Mouse (Mus musculus) liver, postnatal 0 days (tissue): Measurements from ENCODE around the gene Klk1b4. TPM values are rescaled to one million over a fixed set of nuclear protein-coding genes. Genes with fewer than 3 reads are reported as not detected.
"Not testable (repeated sequence)": the region's sequence is repeated elsewhere in the genome, so short reads cannot be mapped to it uniquely, and the experiment has no call there.

Source experiments
- ATAC-seq: fragments of 200-750 bp; cut with Nextera tagmentation; 2 replicates; pipeline ENCODE4 v1.8.0; 2017; ENCODE audit warnings: mild to moderate bottlenecking, moderate library complexity
- DNase-seq: peaks from one replicate; pipeline ENCODE4 v3.0.0-alpha.2; 2016
- H3K27ac ChIP-seq: fragments of 300-500 bp; sonication (generic); 2 replicates; pipeline ENCODE4 v1.5.1; 2014; ENCODE audit warnings: antibody characterized with exemption, moderate library complexity, mild to moderate bottlenecking, low read depth
- H3K27me3 ChIP-seq: fragments of 300-500 bp; sonication (generic); 2 replicates; pipeline ENCODE4 v1.6.1; 2014; ENCODE audit warnings: low read length, control low read depth, mixed read lengths; ENCODE audit not compliant: insufficient read depth
- H3K36me3 ChIP-seq: fragments of 300-500 bp; sonication (generic); replicated peaks from 2 replicates; pipeline ENCODE4 v1.6.1; 2014; ENCODE audit warnings: mild to moderate bottlenecking, control low read depth, low read length, moderate library complexity, mixed read lengths; ENCODE audit not compliant: insufficient read depth
- H3K4me1 ChIP-seq: fragments of 300-500 bp; sonication (generic); 2 replicates; pipeline ENCODE4 v1.6.1; 2014; ENCODE audit warnings: antibody characterized with exemption, mild to moderate bottlenecking, control low read depth; ENCODE audit not compliant: insufficient read depth
- H3K4me2 ChIP-seq: fragments of 300-500 bp; sonication (generic); 2 replicates; pipeline ENCODE4 v1.6.1; 2014; ENCODE audit warnings: low read depth, mild to moderate bottlenecking, low read length, moderate library complexity, mixed read lengths
- H3K4me3 ChIP-seq: fragments of 300-500 bp; sonication (generic); 2 replicates; pipeline ENCODE4 v1.5.1; 2014; ENCODE audit warnings: low read depth, low read length
- H3K9ac ChIP-seq: fragments of 300-500 bp; sonication (generic); replicated peaks from 2 replicates; pipeline ENCODE4 v1.6.1; 2014; ENCODE audit warnings: mild to moderate bottlenecking, moderate library complexity
- H3K9me3 ChIP-seq: fragments of 300-500 bp; sonication (generic); 2 replicates; pipeline ENCODE4 v1.6.1; 2016; ENCODE audit warnings: mild to moderate bottlenecking, control low read depth, low read length, mixed read lengths
- CTCF ChIP-seq: sonication (generic); IDR thresholded peaks from 2 replicates; pipeline ENCODE4 v1.5.1; 2016; ENCODE audit warnings: antibody characterized with exemption, low read depth
- EP300 ChIP-seq: IDR thresholded peaks from 2 replicates; pipeline ENCODE4 v1.6.1; 2016; ENCODE audit warnings: antibody characterized with exemption, low read depth, mild to moderate bottlenecking
- WGBS: fragments of 180-500 bp; shearing (Covaris S2); extraction: QIAGEN DNeasy Blood & Tissue Kit; methylation state at CpG from one replicate; pipeline ENCODE4 v1.1.7; 2014; ENCODE audit not compliant: insufficient replicate concordance; 5-methylcytosine and 5-hydroxymethylcytosine counted together
- polyA plus RNA-seq: library from polyadenylated mRNA; unstranded; fragments of >200 nt; fragmentation: Nextera tagmentation; extraction: Ambion mirVana; gene quantifications from 2 replicates; pipeline ENCODE4 v1.2.1, GENCODE M21; 2015

Klk1b4 gene
- polyA plus RNA-seq, 1 experiment from 2014 or later, result not detected

DNA sequence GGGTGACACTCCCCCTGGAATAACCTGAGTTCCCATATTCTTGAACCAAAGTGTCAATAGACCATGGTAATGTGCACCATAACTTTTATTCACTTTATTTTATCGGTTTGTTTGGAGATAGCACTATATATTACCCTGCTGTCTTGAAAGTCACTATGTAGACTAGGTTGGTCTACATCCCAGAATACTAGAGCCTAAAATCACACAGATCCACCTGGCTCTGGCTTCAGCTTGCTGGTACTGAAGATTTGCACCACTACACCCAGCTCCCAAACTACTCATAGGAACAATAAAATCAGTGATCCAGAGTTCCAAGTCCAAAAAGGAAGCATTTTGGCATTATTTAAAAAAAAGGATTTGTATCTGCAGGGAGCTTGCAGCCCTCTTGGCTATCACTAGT is 8.4 kb downstream of the Klk1b4 start, which contains the start of gene Klk1b5:
Gene Klk1b5 (plus strand): TSS at position 301 of the 400 bp plus-strand sequence.
- no peak for DNase-seq
- Histone ChIP-seq H3K4me3 (no peak within 1 kb of the TSS), H3K9ac (no peak within 1 kb of the TSS), H3K27ac (no peak within 1 kb of the TSS), H3K4me1 (no peaks in the 10 kb centered on the region), H3K27me3 (no peaks in the 10 kb centered on the region), H3K36me3 (no peaks in the 10 kb centered on the region), H3K4me2 (no peak within 1 kb of the TSS), H3K9me3 (no peaks in the 10 kb centered on the region)
- TF ChIP-seq EP300 (no peak), CTCF (no peak)
- 73% methylated on average over 1 of the region's 1 CpGs for WGBS
- ATAC-seq, result no peak

DNA sequence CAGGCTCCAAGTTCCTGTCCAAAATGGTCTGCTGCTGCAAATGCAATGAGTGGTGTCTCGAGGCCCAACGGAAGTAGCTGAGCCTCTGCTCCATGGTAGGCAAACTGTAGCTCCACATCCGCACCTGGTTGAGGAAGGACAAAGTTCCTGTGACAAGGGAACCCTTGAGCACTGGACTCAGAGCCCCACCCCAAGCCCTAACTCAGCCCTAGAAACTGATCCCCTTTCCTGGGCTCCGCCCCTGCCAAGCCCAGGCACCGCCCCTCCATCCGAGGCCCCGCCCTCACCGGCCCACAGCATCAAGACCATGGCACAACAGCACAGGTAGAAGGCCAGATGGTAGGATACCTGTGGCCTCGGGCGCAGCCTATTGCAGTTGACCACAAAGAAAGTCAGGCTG is 14.4 kb downstream of the Klk1b4 start:
- H3K27me3 ChIP-seq, DNase-seq, H3K27ac ChIP-seq, H3K9ac ChIP-seq, H3K4me2 ChIP-seq, H3K4me3 ChIP-seq, H3K9me3 ChIP-seq, H3K4me1 ChIP-seq, ATAC-seq, H3K36me3 ChIP-seq: not testable (repeated sequence)
- WGBS, result 65% methylated on average over 8 of the region's 10 CpGs

DNA sequence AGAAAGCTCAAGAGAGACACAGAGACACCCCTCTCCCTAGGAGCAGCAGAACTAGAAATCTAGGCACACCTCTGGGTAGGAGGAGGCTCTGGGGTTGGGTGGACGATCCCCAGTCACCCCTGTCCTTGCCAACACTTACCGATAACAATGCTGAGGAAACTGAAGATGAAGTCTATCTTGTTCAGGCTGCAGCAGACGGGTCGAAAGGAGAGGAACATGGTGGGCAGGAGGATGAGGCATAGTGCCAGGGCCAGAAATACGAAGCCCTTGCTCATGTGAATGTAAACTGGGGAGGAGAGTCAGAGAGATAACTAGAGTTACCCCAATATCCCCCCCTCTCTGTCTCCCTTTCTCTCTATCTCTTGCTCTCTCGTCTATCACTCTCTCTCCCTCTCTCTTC is 15.1 kb downstream of the Klk1b4 start:
- not testable (repeated sequence) for H3K4me3 ChIP-seq, DNase-seq, ATAC-seq, H3K27me3 ChIP-seq, H3K4me1 ChIP-seq, H3K27ac ChIP-seq, H3K36me3 ChIP-seq, H3K9me3 ChIP-seq, H3K4me2 ChIP-seq, H3K9ac ChIP-seq
- WGBS, result 53% methylated on average over 6 of the region's 6 CpGs

DNA sequence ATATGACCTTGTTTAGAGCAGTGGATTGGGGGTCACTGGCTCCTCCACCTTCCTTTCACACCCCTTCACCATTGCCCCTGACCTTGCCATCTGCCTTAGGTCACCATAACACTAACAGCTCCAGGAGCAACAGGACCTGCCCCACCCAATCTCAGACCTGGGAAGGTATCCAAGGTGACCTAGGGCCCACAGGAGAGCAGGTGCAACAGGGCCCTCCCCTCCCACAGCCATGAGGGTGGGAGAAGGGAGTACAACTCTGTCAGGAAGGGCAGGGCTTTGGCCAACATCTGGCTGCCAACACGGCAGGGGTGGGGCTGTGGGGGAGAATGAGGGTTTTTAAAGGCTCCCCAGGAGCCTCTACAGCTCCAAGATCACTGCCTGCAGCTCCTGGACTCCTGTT is 17.8 kb downstream of the Klk1b4 start, which contains the start of gene Klk1:
Gene Klk1 (plus strand): TSS at position 285 of the 400 bp plus-strand sequence.
- H3K27me3 ChIP-seq, result no peaks in the 10 kb centered on the region
- H3K27ac ChIP-seq, result no peak within 1 kb of the TSS
- no peak for DNase-seq
- H3K36me3 ChIP-seq, result no peaks in the 10 kb centered on the region
- ATAC-seq, result no peak
- 33% methylated on average over 1 of the region's 1 CpGs for WGBS
- H3K4me3 ChIP-seq, result no peak within 1 kb of the TSS
- H3K9me3 ChIP-seq, result no peaks in the 10 kb centered on the region
- no peaks in the 10 kb centered on the region for H3K4me1 ChIP-seq
- H3K4me2 ChIP-seq, result no peak within 1 kb of the TSS
- no peak for TF ChIP-seq CTCF
- no peak for TF ChIP-seq EP300
- no peak within 1 kb of the TSS for H3K9ac ChIP-seq

DNA sequence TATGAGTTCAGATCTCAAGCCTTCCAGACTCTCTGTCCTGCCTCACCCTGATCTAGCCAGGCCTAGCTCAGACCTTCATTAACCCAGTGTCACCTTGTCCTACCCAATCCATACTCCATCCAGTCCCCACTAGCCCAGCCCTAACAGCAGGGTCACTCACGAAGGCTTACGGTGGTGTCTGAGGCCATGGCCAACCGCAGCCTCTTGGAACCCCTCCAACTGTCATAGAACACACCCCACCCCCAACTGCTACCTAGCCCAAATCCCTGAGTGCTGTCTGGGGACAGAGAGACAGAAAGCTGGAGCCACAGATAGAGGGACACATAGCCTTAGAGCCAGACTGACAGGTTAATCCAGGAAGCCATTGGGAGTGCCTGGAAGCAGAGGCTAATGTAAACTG is 28.7 kb downstream of the Klk1b4 start, which contains the start of gene Gm36864:
Gene Gm36864 (plus strand): TSS at position 269 of the 400 bp plus-strand sequence.
- TF ChIP-seq EP300 (no peak), CTCF (no peak)
- H3K27me3 ChIP-seq, result no peaks in the 10 kb centered on the region
- no peak within 1 kb of the TSS for H3K4me2 ChIP-seq
- ATAC-seq (no peak), DNase-seq (no peak)
- H3K4me1 ChIP-seq, result no peaks in the 10 kb centered on the region
- 56% methylated on average over 3 of the region's 3 CpGs for WGBS
- no peaks in the 10 kb centered on the region for H3K9me3 ChIP-seq
- H3K36me3 ChIP-seq, result no peaks in the 10 kb centered on the region
- no peak within 1 kb of the TSS for H3K27ac ChIP-seq
- H3K4me3 ChIP-seq, result no peak within 1 kb of the TSS
- H3K9ac ChIP-seq, result no peak within 1 kb of the TSS

DNA sequence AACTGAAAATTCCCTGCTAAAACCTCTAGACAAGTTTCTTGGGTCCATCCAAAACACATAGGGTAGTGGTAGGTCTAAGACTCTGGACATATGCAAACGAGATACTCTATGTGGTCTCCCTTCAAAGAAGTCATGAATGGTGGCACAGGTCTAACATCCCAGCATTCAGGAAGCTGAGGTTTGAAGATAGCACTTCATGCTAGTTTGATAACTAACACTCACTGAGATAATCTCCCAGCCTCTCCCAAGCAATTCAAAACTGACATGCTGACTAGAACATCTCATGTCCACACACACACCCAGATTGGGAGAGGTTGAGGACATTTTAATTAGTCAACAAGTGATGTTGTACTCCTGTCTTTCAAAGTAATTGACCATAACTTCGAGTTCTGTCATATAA is 32.7 kb downstream of the Klk1b4 start:
- no peak for TF ChIP-seq EP300
- no peak for TF ChIP-seq CTCF
- H3K4me2 ChIP-seq, result no peak overlapping the region
- H3K9me3 ChIP-seq, result no peaks in the 10 kb centered on the region
- no peaks in the 10 kb centered on the region for H3K27me3 ChIP-seq
- ATAC-seq (no peak), DNase-seq (no peak)
- 44% methylated on average over 2 of the region's 2 CpGs for WGBS
- H3K9ac ChIP-seq, result no peak overlapping the region
- no peak overlapping the region for H3K27ac ChIP-seq
- peaks cover under 1% of the 10 kb centered on the region; the same call in 1 of the 2 replicates for H3K4me1 ChIP-seq
- H3K4me3 ChIP-seq, result no peak overlapping the region
- H3K36me3 ChIP-seq, result no peaks in the 10 kb centered on the region

DNA sequence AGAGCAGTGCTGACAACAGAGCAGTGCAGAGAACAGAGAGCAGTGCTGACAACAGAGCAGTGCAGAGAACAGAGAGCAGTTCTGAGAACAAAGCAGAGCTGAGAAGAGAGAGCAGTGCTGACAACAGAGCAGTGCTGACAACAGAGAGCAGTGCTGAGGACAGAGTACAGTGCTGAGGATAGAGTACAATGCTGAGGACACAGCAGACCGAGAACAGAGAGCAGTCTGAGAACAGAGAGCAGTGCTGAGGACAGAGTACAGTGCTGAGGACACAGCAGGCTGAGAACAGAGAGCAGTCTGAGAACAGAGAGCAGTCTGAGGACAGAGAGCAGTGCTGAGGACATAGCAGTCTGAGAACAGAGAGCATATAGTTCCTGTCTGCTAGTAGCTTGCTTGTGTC is 33.5 kb downstream of the Klk1b4 start:
- Histone ChIP-seq H3K4me3 (no peak overlapping the region), H3K4me2 (no peak overlapping the region), H3K9me3 (no peaks in the 10 kb centered on the region), H3K9ac (no peak overlapping the region), H3K27ac (no peak overlapping the region), H3K36me3 (no peaks in the 10 kb centered on the region), H3K4me1 (peaks cover 8% of the 10 kb centered on the region), H3K27me3 (no peaks in the 10 kb centered on the region)
- no peak for TF ChIP-seq CTCF
- TF ChIP-seq EP300, result no peak
- DNase-seq (no peak), ATAC-seq (no peak)
- WGBS, result 15% methylated on average over 1 of the region's 1 CpGs
